Mouse (Mus musculus) megakaryocyte, embryonic 14.5 days (primary cell): ENCODE data around the gene Cltb.

Experiments
- FLI1 ChIP-seq: IDR thresholded peaks from 2 replicates; pipeline ENCODE4 v1.6.1; 2012; ENCODE audit warnings: low read length, inconsistent platforms, mixed read lengths
- GATA1 ChIP-seq: IDR thresholded peaks from 3 replicates; pipeline ENCODE4 v1.6.1; 2012; ENCODE audit warnings: mixed read lengths, low read length, inconsistent platforms, borderline replicate concordance

DNA sequence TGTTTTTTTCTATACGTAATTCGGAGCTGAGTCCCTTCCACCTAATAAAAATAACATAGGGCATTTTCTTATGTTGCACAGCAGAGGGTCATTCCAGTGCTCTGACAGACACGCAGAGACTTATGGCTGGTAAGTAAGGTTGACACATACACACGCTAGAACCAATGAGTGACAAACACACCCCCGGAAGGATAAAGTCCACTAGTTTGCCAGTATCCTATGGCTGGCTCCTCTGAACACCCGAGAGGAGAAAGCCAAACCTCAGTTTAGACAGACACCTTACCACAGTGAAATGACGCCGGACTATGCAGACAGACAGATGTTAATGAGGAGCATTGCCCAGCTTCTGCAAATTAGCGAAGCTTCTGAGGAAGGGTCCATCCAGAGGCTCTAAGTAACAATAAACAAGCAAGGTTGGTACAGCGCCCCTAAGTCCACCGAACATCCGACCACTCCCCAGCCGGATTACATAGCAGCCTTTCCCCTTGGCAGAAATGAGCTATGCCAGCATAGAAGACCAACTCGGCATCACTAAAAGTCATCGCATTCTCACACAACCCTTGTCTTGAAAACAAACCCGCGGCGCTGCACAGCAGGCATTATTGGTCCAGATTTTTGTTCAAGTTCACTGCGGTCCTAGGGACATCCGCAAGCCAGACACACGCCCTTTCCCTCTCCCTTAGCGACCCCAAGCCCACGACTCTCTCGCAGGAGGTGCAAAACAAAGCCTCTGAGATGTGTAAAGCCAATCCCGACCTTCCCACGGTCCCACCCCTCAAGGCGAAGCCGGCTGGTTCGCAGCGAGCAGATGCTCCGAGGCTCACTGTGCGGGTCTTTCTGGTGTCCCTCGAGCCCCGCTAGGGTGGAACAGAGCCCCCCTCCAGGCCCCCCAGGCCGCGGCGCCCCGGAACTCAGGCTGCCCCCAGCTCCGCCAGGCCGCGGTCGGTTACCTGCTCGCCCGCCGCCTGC is 46.6 kb downstream of the Cltb start:
- TF ChIP-seq GATA1 (no peak), FLI1 (no peak)
